Mouse (Mus musculus) hindbrain, embryonic 15.5 days (tissue): ENCODE data around the gene Rplp2. TPM values are rescaled to one million over a fixed set of nuclear protein-coding genes. Genes with fewer than 3 reads are reported as not detected.

Source experiments
- ATAC-seq: fragments of 200-750 bp; cut with Nextera tagmentation; 2 replicates; pipeline ENCODE4 v1.8.0; 2017; ENCODE audit warnings: low read depth, moderate number of reproducible peaks, moderate TSS enrichment; ENCODE audit not compliant: low FRiP score
- H3K27ac ChIP-seq: fragments of 300-500 bp; sonication (generic); replicated peaks from 2 replicates; pipeline ENCODE4 v1.5.1; 2015; ENCODE audit warnings: mild to moderate bottlenecking, inconsistent platforms
- H3K27me3 ChIP-seq: fragments of 300-500 bp; sonication (generic); 2 replicates; pipeline ENCODE4 v1.6.1; 2015; ENCODE audit warnings: control low read depth, inconsistent platforms
- H3K36me3 ChIP-seq: fragments of 300-500 bp; sonication (generic); 2 replicates; pipeline ENCODE4 v1.6.1; 2015; ENCODE audit warnings: control low read depth, inconsistent platforms
- H3K4me1 ChIP-seq: fragments of 300-500 bp; sonication (generic); replicated peaks from 2 replicates; pipeline ENCODE4 v1.6.1; 2015; ENCODE audit warnings: control low read depth, inconsistent platforms
- H3K4me2 ChIP-seq: fragments of 300-500 bp; sonication (generic); 2 replicates; pipeline ENCODE4 v1.6.1; 2015; ENCODE audit warnings: moderate library complexity, mild to moderate bottlenecking, inconsistent platforms
- H3K4me3 ChIP-seq: fragments of 300-500 bp; sonication (generic); 2 replicates; pipeline ENCODE4 v1.5.1; 2015; ENCODE audit warnings: mild to moderate bottlenecking, inconsistent platforms
- H3K9ac ChIP-seq: fragments of 300-500 bp; sonication (generic); 2 replicates; pipeline ENCODE4 v1.6.1; 2015; ENCODE audit warnings: inconsistent platforms
- H3K9me3 ChIP-seq: fragments of 300-500 bp; sonication (generic); 2 replicates; pipeline ENCODE4 v1.6.1; 2016; ENCODE audit warnings: control low read depth, inconsistent platforms
- WGBS: fragments of 180-500 bp; shearing (Covaris S2); methylation state at CpG from one replicate; pipeline ENCODE4 v1.1.7; 2015; 5-methylcytosine and 5-hydroxymethylcytosine counted together
- polyA plus RNA-seq: library from polyadenylated mRNA; unstranded; fragments of >200 nt; fragmentation: Nextera tagmentation; extraction: Ambion mirVana; gene quantifications from 2 replicates; pipeline ENCODE4 v1.2.1, GENCODE M21; 2015

Rplp2 gene
- polyA plus RNA-seq, 1 experiment from 2014 or later, result 674 TPM

DNA sequence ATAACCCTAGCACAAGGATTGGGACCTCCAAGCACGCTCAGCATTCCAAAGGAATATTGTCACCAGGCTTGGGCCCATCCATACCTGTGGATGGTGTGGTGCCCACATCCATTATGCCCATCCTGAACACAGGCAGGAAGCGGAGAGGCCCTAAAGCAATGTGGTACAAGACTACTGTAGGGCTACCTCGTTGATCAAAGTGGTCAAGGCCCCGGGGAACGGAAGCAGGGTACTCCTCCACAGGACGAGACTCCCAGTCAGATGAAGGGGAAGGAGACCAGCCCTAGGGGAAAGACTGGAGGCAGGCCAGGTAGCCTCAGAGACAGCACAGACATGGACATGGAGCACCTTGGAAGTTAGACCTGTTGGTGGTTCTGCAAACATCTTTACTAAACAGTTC, 25.6 kb downstream of the Rplp2 start:
- 89% methylated on average over 6 of the region's 6 CpGs for whole genome bisulfite sequencing

DNA sequence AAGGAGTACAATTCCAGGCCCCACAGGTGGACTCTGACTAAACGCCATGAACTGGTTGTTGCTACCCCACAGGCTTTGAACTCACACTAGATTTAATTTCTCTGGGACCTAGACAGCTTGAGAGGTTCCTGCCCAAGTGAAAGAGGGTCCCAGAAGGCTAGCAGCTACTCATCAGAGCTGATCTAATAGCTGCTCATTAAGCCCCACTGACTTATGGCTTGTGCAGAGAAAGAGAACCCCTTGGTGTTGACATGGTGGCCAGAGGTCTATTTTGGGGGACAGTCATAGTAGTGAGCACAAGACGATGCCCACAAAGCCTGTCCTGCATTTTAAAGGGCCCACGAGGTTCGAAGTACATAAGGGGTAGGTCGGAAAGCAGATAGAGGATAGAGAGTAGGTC, 27.0 kb downstream of the Rplp2 start:
- Histone ChIP-seq H3K4me1 (peaks cover 43% of the 10 kb centered on the region), H3K4me3 (peak overlapping the region; percentile 87), H3K27me3 (peaks cover 7% of the 10 kb centered on the region), H3K27ac (peak overlapping the region; percentile 84), H3K9ac (peak overlapping the region; percentile 86), H3K4me2 (peak overlapping the region; percentile 93), H3K9me3 (no peaks in the 10 kb centered on the region), H3K36me3 (peaks cover 17% of the 10 kb centered on the region)
- ATAC-seq, result no peak
- 10% methylated on average over 5 of the region's 5 CpGs for whole genome bisulfite sequencing

More for the DNA sequence above, 25.6 kb downstream of the Rplp2 start:
- H3K4me3 ChIP-seq, result no peak overlapping the region
- peaks cover 57% of the 10 kb centered on the region for H3K4me1 ChIP-seq
- ATAC-seq, result no peak
- H3K4me2 ChIP-seq, result no peak overlapping the region
- H3K27me3 ChIP-seq, result peaks cover 7% of the 10 kb centered on the region
- no peak overlapping the region for H3K27ac ChIP-seq
- H3K36me3 ChIP-seq, result peaks cover 17% of the 10 kb centered on the region
- no peaks in the 10 kb centered on the region for H3K9me3 ChIP-seq
- H3K9ac ChIP-seq, result no peak overlapping the region

DNA sequence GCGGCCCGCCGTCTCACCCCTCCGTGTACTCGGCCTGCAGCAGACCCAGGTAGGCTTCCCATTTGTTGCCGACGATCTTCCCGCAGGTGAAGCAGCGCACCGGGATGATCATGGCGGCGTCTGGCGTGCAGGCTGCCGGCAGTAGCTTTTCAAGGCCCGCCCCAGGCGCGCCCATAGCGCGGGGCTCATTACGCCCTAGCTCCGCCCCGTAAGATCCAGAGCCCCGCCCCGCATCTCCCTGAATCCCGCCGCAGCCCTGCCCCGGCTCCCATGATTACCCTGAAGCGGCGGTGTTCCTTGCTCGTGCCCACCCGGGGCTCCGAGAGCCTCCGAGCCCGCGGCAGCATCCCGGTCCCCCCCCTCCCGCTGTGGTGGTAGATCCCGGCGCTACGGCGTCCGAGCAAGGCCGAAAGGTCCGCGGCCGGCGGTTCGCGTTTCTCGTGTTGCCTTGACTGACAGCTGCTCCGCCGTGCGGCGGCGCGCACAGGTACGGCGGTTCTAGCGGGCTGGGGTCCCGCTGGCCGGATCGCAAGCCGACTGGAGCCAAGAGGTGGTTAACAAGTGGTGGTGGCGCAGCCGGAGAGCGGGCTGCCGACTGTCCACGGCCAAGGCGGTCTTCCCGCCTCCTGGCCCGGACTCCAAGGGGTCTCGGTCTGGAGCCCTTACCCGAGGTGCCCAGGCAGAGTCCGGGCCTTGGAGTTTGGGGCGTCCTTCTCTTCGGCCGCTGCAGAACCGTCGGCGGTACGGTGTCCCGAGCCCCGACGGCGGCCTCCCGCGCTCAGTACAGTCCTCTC, 28.0 kb downstream of the Rplp2 start, which contains the start of the genes Polr2l and Tspan4:
Gene Polr2l (minus strand): TSS at position 122 of the 794 bp plus-strand sequence.
Gene Tspan4 (plus strand): TSS at position 230 of the 794 bp plus-strand sequence.
- Histone ChIP-seq H3K27me3 (peaks cover 7% of the 10 kb centered on the region), H3K4me1 (peaks cover 32% of the 10 kb centered on the region), H3K4me3 (peak within 1 kb of the TSS; percentile 87), H3K9ac (peak within 1 kb of the TSS; percentile 86), H3K4me2 (peak within 1 kb of the TSS; percentile 93), H3K36me3 (peaks cover 17% of the 10 kb centered on the region), H3K9me3 (no peaks in the 10 kb centered on the region), H3K27ac (peak within 1 kb of the TSS; percentile 84)
- under 1% methylated on average over 87 of the region's 87 CpGs for WGBS
- peak; percentile 81 for ATAC-seq

DNA sequence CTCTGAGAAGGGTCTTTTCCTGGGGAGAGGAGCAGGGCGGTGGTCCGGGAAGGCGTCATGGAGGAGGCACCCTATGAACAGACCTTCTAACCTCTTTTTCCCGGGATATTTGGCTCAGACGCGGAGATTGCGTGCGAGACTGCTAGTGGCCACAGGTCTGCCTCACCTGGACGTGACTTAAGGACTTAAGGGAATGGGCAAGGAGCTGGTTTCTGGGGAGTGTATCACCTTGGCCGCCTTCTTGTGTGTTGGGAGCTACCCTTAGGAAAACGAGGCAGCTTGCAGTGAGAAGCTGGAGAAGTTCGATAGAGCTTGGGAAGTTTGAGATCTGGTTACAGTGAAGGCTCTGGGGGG, 28.6 kb downstream of the Rplp2 start:
- peak overlapping the region; percentile 87 for H3K4me3 ChIP-seq
- no peak for ATAC-seq
- peak overlapping the region; percentile 84 for H3K27ac ChIP-seq
- peak overlapping the region; percentile 86 for H3K9ac ChIP-seq
- no peaks in the 10 kb centered on the region for H3K9me3 ChIP-seq
- peaks cover 7% of the 10 kb centered on the region for H3K27me3 ChIP-seq
- H3K4me2 ChIP-seq, result peak overlapping the region; percentile 93
- 2% methylated on average over 12 of the region's 12 CpGs for WGBS
- peaks cover 36% of the 10 kb centered on the region for H3K4me1 ChIP-seq
- peaks cover 17% of the 10 kb centered on the region for H3K36me3 ChIP-seq

DNA sequence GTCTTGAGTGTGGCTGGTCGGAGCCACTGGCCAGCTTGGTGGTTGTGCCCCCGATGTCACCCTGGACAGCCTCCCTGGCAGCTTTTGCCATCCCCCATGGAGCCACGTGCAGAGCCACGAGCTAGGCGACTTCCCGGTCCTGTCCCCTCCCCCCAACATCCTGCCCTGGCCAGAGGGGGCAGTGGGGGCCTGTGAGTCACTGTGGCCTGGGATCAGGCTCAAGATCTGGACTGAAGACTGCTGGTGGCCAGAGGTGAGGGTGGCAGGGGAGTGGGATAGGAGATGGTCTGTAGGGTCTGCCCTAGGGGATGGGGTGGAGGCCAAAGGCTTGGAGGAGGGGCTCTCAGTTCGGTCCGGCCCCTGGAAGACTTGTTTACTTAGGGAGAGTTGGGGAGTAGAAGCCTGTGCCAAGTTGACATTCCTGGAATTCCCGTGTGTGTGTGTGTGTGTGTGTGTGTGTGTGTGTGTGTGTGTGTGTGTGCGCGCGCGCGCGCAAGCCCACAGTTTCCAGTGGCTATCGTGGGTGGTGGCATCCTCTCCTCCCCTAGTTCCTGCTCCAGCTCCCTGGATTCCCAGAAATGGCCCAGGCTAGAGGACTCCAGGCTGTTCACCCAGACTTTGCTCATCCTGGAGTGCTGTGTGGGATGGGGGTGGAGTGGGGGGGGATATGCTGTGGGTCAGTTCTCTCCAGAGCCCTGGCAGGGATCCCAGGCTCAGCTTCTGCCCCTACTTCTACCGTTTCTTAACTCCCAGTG, 29.2 kb downstream of the Rplp2 start:
- ATAC-seq, result no peak
- Histone ChIP-seq H3K27ac (peak overlapping the region; percentile 69), H3K4me3 (peak overlapping the region; percentile 87), H3K4me2 (peak overlapping the region; percentile 93), H3K4me1 (peaks cover 39% of the 10 kb centered on the region), H3K27me3 (peaks cover 7% of the 10 kb centered on the region), H3K36me3 (peaks cover 11% of the 10 kb centered on the region), H3K9me3 (no peaks in the 10 kb centered on the region), H3K9ac (no peak overlapping the region; the same call in 1 of the 2 replicates)
- 1% methylated on average over 12 of the region's 17 CpGs for WGBS

DNA sequence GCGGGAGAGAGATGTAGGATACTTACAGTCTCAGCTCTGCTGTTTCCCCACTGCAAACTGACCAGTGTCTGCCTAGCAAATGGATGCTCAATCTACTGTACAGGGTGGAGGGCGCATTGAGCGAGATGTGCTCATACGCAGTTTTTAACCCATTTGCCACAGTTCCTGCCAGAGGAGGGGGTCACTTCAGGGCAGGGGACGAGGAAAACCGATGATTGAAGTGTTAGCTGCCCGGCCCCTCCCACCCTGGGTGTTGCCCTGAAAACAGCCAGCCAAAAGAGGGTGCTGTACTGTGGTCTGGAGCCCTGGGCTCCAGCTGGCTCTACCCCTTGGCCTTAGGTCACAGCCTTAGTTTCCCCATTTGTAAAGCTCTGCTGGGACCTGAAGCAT, 29.8 kb downstream of the Rplp2 start:
- H3K4me1 ChIP-seq, result peaks cover 44% of the 10 kb centered on the region
- H3K36me3 ChIP-seq, result peaks cover 9% of the 10 kb centered on the region
- ATAC-seq, result no peak
- no peaks in the 10 kb centered on the region for H3K9me3 ChIP-seq
- no peak overlapping the region for H3K9ac ChIP-seq
- H3K27ac ChIP-seq, result peak overlapping the region; percentile 52; the same call in 1 of the 2 replicates
- peaks cover 7% of the 10 kb centered on the region for H3K27me3 ChIP-seq
- 21% methylated on average over 7 of the region's 7 CpGs for WGBS
- H3K4me2 ChIP-seq, result peak overlapping the region; percentile 93
- H3K4me3 ChIP-seq, result no peak overlapping the region

DNA sequence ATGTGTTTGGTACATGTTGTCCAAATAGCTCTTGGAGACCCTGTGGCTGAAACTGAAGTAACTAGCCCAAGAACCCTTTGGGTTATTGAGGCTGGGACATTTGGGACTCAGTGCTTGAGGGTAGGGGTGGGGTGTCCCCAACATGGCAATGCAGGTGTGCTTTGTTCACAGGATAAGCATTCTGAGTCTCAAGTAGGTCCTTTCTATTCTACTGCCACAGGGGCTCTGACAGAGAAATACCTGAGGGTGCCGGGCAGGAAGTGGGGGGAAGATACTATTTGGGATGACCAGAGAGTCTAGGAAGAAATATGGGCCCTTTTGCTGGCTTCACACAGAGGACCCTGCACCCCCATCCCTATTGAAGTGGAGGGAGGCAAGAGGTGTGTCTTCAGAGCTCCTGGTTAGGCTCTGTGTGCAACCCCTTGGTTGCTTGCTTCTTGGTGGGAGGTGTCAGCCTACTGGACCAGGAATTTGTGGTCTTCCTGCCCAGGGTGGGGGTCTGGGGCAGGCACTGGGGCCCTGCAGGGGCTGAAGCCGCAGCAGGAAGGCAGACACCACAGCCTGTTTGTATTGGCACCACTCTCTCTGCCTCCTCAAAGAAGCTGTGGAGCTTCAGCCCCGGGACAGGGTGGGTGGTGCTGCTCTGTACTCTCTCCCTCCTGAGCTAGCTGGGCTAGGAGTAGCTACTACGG, 30.6 kb downstream of the Rplp2 start:
- peaks cover 52% of the 10 kb centered on the region for H3K4me1 ChIP-seq

DNA sequence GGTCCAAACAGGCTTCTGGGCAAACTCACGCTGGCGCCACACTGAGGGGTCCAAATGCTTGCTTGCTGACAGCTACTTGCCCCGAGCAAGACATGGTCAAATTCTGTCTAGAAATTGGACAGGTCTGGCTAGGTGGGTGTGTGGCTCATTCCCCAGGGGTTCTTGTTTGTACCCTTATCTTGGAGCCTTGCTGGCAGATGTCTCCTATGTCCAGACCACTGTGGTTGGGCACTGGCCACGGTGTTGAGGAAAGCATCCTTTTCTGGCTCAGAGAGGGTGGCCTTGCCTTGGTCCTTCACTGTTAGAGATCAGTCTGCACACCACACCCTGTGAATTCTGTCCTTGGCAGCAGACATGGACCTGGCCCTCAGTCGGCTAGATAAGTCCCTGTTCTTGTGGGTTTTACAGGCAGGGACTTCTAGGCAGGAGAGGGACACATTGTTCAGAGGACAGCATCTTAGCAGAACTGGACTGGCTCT, 31.1 kb downstream of the Rplp2 start:
- Histone ChIP-seq H3K4me1 (peaks cover 56% of the 10 kb centered on the region), H3K9ac (no peak overlapping the region)
- WGBS, result 78% methylated on average over 5 of the region's 5 CpGs

More for the DNA sequence above, 30.6 kb downstream of the Rplp2 start:
- Histone ChIP-seq H3K9me3 (no peaks in the 10 kb centered on the region), H3K27me3 (peaks cover 7% of the 10 kb centered on the region), H3K4me3 (no peak overlapping the region), H3K4me2 (no peak overlapping the region; the same call in 1 of the 2 replicates), H3K27ac (no peak overlapping the region; the same call in 1 of the 2 replicates), H3K9ac (no peak overlapping the region), H3K36me3 (peaks cover 1% of the 10 kb centered on the region; the same call in 1 of the 2 replicates)
- no peak for ATAC-seq
- 72% methylated on average over 4 of the region's 4 CpGs for WGBS

DNA sequence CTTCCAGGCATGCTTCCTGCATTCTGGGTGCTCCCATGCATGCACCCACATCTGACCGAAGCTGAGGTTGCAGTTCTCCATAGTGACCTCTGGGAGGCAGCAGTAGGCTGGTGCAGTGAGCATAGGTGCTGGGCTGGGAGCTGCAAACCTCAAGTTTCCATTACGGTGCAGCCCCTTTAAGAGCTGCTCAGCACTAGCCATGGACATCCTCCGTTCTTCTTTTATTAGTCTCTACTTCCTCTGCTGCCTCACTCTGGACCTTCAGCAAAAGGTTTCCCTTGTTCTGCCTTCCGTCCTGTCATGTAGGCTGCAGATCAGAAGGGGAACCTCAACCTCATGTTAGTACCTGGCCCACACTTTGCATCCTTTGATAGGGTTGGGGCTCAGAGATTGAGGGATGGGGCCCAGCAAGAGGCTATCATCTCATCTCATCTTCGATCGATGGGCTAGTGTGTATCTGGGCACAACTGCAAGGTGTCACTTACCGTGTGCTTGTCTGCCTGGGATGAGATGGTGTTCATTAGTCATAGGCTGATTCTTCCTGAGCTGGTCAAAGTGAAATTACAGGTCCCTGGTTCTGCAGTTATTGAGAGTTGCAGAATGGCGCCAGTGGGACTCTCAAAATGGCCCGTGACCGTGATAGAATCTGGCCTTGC, 33.8 kb downstream of the Rplp2 start:
- Histone ChIP-seq H3K4me3 (peak overlapping the region; percentile 75), H3K27me3 (peaks cover 4% of the 10 kb centered on the region), H3K27ac (peak overlapping the region; percentile 82), H3K4me2 (peak overlapping the region; percentile 93), H3K4me1 (peaks cover 61% of the 10 kb centered on the region), H3K9ac (peak overlapping the region; percentile 18), H3K9me3 (no peaks in the 10 kb centered on the region), H3K36me3 (no peaks in the 10 kb centered on the region)
- peak; percentile 28 for ATAC-seq
- 8% methylated on average over 10 of the region's 10 CpGs for WGBS

More for the DNA sequence above, 31.1 kb downstream of the Rplp2 start:
- peaks cover 7% of the 10 kb centered on the region for H3K27me3 ChIP-seq
- H3K36me3 ChIP-seq, result no peaks in the 10 kb centered on the region
- H3K4me2 ChIP-seq, result no peak overlapping the region; the same call in 1 of the 2 replicates
- H3K27ac ChIP-seq, result no peak overlapping the region
- no peak for ATAC-seq
- H3K4me3 ChIP-seq, result no peak overlapping the region
- no peaks in the 10 kb centered on the region for H3K9me3 ChIP-seq

DNA sequence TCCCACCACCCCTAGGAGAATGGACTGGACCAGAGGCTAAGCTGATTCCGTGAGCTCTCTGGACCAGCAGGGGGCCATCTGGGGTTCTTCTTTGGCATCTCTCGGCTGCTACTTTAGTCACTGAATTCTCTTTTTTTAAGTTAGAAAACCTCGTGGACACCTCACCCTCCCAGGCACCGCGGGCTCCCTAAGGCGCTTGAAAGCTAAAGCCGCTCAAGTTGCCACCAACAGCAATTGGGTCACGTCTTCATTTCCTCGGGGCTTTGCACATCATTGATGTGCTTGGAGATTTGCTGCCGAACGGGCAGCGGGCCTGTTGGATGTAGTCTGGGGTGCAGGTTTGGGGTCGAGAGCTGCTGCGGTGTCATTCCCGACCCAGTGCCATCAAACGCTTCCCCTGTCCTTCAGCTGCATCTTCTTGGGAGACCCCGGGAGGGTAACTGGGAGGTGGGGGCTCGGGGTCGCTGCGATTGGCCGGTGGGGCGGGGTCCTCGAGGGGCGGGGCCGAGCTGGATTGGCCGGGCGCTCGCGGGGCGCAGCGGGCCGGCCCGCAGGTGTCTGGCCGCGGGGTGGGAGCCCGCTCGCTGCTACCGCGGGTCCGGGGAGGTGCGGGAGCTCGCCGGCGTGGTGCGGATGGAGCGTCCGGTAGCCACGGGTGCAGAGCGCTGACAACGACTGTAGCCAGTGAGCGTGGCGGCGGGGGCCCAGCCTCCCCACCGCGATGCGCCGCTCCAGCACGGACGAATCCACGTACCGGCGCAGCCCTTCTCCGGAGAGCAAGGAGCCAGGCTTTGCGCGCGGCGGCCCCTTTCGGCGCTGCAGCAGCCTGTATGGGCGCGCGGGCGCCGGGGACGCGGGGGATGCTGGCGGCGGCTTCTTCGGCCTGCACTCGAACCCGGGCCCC, 34.6 kb downstream of the Rplp2 start:
- no peaks in the 10 kb centered on the region for H3K27me3 ChIP-seq
- H3K4me2 ChIP-seq, result peak overlapping the region; percentile 93
- H3K4me1 ChIP-seq, result peaks cover 61% of the 10 kb centered on the region
- peak overlapping the region; percentile 82 for H3K27ac ChIP-seq
- H3K9me3 ChIP-seq, result no peaks in the 10 kb centered on the region
- H3K4me3 ChIP-seq, result peak overlapping the region; percentile 75
- no peaks in the 10 kb centered on the region for H3K36me3 ChIP-seq
- WGBS, result under 1% methylated on average over 81 of the region's 81 CpGs
- H3K9ac ChIP-seq, result peak overlapping the region; percentile 71
- ATAC-seq, result peak; percentile 63
